Mouse (Mus musculus) liver, postnatal 0 days (tissue): ENCODE measurements around the gene Enpep. TPM values are rescaled to one million over a fixed set of nuclear protein-coding genes. Genes with fewer than 3 reads are reported as not detected.

ENCODE experiments used
- ATAC-seq: fragments of 200-750 bp; cut with Nextera tagmentation; 2 replicates; pipeline ENCODE4 v1.8.0; 2017; ENCODE audit warnings: mild to moderate bottlenecking, moderate library complexity
- DNase-seq: peaks from one replicate; pipeline ENCODE4 v3.0.0-alpha.2; 2016
- H3K27ac ChIP-seq: fragments of 300-500 bp; sonication (generic); 2 replicates; pipeline ENCODE4 v1.5.1; 2014; ENCODE audit warnings: antibody characterized with exemption, moderate library complexity, mild to moderate bottlenecking, low read depth
- H3K27me3 ChIP-seq: fragments of 300-500 bp; sonication (generic); 2 replicates; pipeline ENCODE4 v1.6.1; 2014; ENCODE audit warnings: low read length, control low read depth, mixed read lengths; ENCODE audit not compliant: insufficient read depth
- H3K36me3 ChIP-seq: fragments of 300-500 bp; sonication (generic); replicated peaks from 2 replicates; pipeline ENCODE4 v1.6.1; 2014; ENCODE audit warnings: mild to moderate bottlenecking, control low read depth, low read length, moderate library complexity, mixed read lengths; ENCODE audit not compliant: insufficient read depth
- H3K4me1 ChIP-seq: fragments of 300-500 bp; sonication (generic); 2 replicates; pipeline ENCODE4 v1.6.1; 2014; ENCODE audit warnings: antibody characterized with exemption, mild to moderate bottlenecking, control low read depth; ENCODE audit not compliant: insufficient read depth
- H3K4me2 ChIP-seq: fragments of 300-500 bp; sonication (generic); 2 replicates; pipeline ENCODE4 v1.6.1; 2014; ENCODE audit warnings: low read depth, mild to moderate bottlenecking, low read length, moderate library complexity, mixed read lengths
- H3K4me3 ChIP-seq: fragments of 300-500 bp; sonication (generic); 2 replicates; pipeline ENCODE4 v1.5.1; 2014; ENCODE audit warnings: low read depth, low read length
- H3K9ac ChIP-seq: fragments of 300-500 bp; sonication (generic); replicated peaks from 2 replicates; pipeline ENCODE4 v1.6.1; 2014; ENCODE audit warnings: mild to moderate bottlenecking, moderate library complexity
- H3K9me3 ChIP-seq: fragments of 300-500 bp; sonication (generic); 2 replicates; pipeline ENCODE4 v1.6.1; 2016; ENCODE audit warnings: mild to moderate bottlenecking, control low read depth, low read length, mixed read lengths
- CTCF ChIP-seq: sonication (generic); IDR thresholded peaks from 2 replicates; pipeline ENCODE4 v1.5.1; 2016; ENCODE audit warnings: antibody characterized with exemption, low read depth
- EP300 ChIP-seq: IDR thresholded peaks from 2 replicates; pipeline ENCODE4 v1.6.1; 2016; ENCODE audit warnings: antibody characterized with exemption, low read depth, mild to moderate bottlenecking
- WGBS: fragments of 180-500 bp; shearing (Covaris S2); extraction: QIAGEN DNeasy Blood & Tissue Kit; methylation state at CpG from one replicate; pipeline ENCODE4 v1.1.7; 2014; ENCODE audit not compliant: insufficient replicate concordance; 5-methylcytosine and 5-hydroxymethylcytosine counted together
- polyA plus RNA-seq: library from polyadenylated mRNA; unstranded; fragments of >200 nt; fragmentation: Nextera tagmentation; extraction: Ambion mirVana; gene quantifications from 2 replicates; pipeline ENCODE4 v1.2.1, GENCODE M21; 2015

The Enpep gene
- polyA plus RNA-seq, 1 experiment from 2014 or later: 8.6 TPM

DNA sequence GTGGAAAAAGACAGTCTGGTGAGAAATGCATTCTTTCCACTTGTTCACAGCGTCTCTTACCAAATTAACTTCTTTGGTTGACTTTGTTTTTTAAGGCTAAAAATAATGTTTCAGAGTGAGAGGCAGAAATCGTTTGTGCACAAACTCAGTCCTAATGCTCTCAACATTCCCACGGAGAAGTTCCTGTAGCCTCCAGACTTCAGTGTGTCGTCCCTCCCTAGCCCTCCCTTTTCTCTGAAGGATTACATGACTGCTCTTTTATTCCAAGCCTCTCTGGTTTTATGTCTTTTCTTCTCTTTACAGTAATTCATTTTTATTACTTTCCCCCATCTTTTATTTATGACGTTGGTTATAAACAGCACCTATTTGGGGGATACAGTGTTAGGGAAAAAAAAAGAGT, 22.6 kb downstream of the Enpep start:
- no peak for ATAC-seq
- WGBS: 69% methylated on average over 5 of the region's 5 CpGs

DNA sequence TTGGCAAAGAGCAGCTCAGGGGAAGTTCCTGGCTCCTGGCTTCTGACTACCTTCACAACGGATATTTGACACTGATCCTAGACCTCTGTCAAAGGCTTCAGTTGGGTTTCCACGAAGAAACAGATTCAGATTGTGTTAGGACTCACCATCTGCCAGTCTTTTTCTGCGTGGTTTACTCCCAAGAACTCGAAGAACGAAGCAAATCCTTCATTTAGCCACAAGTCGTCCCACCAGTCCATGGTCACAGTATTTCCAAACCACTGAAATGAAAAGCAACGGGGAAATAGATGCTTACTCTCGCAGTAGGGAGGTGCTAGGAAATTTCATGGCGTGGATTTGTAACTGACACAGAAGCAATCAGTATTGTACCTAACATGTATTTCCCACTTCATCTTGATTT, 23.6 kb downstream of the Enpep start:
- no peaks in the 10 kb centered on the region for H3K9me3 ChIP-seq
- no peak; the same call in 1 of the 2 replicates for TF ChIP-seq CTCF
- TF ChIP-seq EP300: no peak
- H3K9ac ChIP-seq: no peak overlapping the region
- 53% methylated on average over 9 of the region's 9 CpGs for WGBS
- H3K4me1 ChIP-seq: no peaks in the 10 kb centered on the region
- DNase-seq (no peak), ATAC-seq (no peak)
- no peak overlapping the region for H3K4me3 ChIP-seq
- no peaks in the 10 kb centered on the region for H3K27me3 ChIP-seq
- H3K4me2 ChIP-seq: no peak overlapping the region
- H3K36me3 ChIP-seq: no peaks in the 10 kb centered on the region
- no peak overlapping the region for H3K27ac ChIP-seq

More for the DNA sequence above, 22.6 kb downstream of the Enpep start:
- no peaks in the 10 kb centered on the region for H3K9me3 ChIP-seq
- H3K9ac ChIP-seq: no peak overlapping the region
- no peak for TF ChIP-seq EP300
- no peak for TF ChIP-seq CTCF
- H3K4me1 ChIP-seq: no peaks in the 10 kb centered on the region
- H3K27me3 ChIP-seq: no peaks in the 10 kb centered on the region
- no peak overlapping the region for H3K27ac ChIP-seq
- no peak overlapping the region for H3K4me2 ChIP-seq
- H3K4me3 ChIP-seq: no peak overlapping the region
- no peak for DNase-seq
- no peaks in the 10 kb centered on the region for H3K36me3 ChIP-seq

DNA sequence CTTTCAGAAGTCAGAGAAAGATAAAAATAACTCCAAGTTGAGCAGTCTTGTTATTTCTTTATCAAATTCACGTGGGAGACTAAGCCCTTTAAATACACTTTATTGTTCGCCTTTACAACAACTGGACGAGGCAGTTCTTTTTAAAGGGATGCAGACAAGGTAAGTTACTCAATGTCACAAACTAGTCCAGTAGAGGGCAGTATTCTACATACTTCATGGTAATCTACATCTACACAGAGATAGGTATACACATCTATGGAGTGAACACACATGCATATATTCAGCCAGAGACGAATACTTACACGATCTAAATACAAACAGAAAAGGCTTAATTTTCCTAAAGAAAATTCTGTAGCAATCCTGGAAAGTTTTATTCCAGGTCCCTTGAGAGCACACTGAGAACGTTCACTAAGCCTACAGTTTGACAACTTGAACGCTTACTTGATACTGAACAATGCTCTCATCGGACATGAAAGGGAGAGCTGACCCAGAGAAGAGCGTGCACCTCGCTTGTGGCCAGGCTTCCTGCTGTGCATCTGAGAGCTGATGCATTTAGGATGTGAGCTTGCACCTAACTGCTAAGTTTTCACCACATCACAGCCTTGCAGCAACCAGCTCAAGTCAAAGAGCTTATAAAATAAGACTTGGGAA, 24.3 kb downstream of the Enpep start:
- DNase-seq: no peak
- no peak overlapping the region for H3K4me3 ChIP-seq

DNA sequence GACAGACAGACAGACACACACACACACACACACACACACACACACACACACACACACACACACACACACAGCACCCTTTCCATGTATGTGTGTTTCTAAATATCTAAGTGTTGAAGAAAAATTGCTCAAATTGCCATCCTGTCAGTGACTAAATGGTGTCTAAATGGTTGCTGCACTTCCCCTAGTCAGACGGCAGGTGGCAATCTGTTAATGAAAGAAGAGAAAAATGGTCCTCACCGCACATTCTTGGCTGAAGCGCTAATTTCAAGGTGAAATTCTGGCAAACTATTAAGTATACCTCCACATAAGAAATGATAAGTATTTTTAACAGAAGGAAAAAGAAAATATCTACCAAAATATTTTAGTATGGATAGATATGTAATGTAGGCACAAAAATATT, 28.6 kb downstream of the Enpep start:
- DNase-seq (no peak), ATAC-seq (no peak)
- TF ChIP-seq EP300: no peak
- TF ChIP-seq CTCF: peak; percentile 80
- Histone ChIP-seq H3K27me3 (no peaks in the 10 kb centered on the region), H3K9ac (no peak overlapping the region), H3K27ac (no peak overlapping the region), H3K36me3 (no peaks in the 10 kb centered on the region), H3K4me3 (no peak overlapping the region), H3K4me1 (no peaks in the 10 kb centered on the region), H3K4me2 (no peak overlapping the region), H3K9me3 (no peaks in the 10 kb centered on the region)
- 10% methylated on average over 3 of the region's 3 CpGs for WGBS

More for the DNA sequence above, 24.3 kb downstream of the Enpep start:
- 30% methylated on average over 10 of the region's 10 CpGs for WGBS
- Histone ChIP-seq H3K27ac (no peak overlapping the region), H3K27me3 (no peaks in the 10 kb centered on the region), H3K9me3 (no peaks in the 10 kb centered on the region), H3K36me3 (no peaks in the 10 kb centered on the region), H3K9ac (no peak overlapping the region), H3K4me2 (no peak overlapping the region), H3K4me1 (no peaks in the 10 kb centered on the region)
- TF ChIP-seq CTCF (peak; percentile 66), EP300 (no peak)
- ATAC-seq: no peak

DNA sequence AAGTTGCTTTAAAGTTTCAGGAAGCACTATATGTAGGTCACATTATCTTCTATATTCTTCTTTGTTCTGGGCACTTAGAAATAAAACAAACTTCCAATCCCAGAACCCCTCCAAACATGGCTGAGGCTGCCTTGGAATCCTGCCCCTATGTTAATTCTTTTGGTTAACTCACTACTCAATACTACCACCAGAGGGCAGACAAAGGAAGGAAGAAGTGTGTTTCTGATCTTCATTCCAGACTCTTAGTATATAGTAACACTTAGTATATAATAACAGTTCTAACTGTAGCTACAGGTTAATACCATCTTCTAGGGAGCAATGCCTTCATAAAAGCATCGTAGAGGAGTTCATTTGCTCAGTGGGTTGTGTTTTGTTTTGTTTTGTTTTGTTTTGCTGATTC, 32.6 kb downstream of the Enpep start:
- ATAC-seq (no peak), DNase-seq (no peak)
- 63% methylated on average over 1 of the region's 1 CpGs for WGBS
- no peaks in the 10 kb centered on the region for H3K36me3 ChIP-seq
- H3K4me2 ChIP-seq: no peak overlapping the region
- H3K9ac ChIP-seq: no peak overlapping the region
- TF ChIP-seq CTCF (peak; percentile 75), EP300 (no peak)
- H3K9me3 ChIP-seq: no peaks in the 10 kb centered on the region
- H3K27ac ChIP-seq: no peak overlapping the region
- no peaks in the 10 kb centered on the region for H3K27me3 ChIP-seq
- no peaks in the 10 kb centered on the region for H3K4me1 ChIP-seq
- no peak overlapping the region for H3K4me3 ChIP-seq

DNA sequence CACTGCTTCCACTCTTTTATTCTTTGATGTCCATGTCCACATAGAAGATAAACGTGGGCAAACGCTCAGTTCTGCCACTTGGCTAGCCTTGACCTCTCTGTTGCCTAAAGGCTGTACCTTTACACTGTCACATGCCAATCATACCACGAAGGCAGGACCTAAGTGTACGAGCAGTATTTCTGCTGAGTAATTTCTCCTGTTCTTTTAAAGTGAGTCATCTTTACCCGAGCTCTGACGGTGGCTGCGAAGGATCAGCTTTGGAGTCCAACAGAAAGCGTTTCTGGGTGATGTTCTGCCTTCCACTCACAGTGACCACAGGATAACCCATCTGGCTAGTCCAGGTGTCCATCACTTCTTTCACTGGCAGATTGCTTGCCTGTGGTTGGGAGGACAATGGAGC, 33.9 kb downstream of the Enpep start:
- H3K4me2 ChIP-seq: no peak overlapping the region
- no peak overlapping the region for H3K27ac ChIP-seq
- TF ChIP-seq CTCF: no peak
- no peak for TF ChIP-seq EP300
- H3K36me3 ChIP-seq: no peaks in the 10 kb centered on the region
- WGBS: 64% methylated on average over 8 of the region's 8 CpGs
- H3K9me3 ChIP-seq: no peaks in the 10 kb centered on the region
- ATAC-seq (no peak), DNase-seq (no peak)
- H3K9ac ChIP-seq: no peak overlapping the region
- H3K4me3 ChIP-seq: no peak overlapping the region
- H3K27me3 ChIP-seq: no peaks in the 10 kb centered on the region
- no peaks in the 10 kb centered on the region for H3K4me1 ChIP-seq

DNA sequence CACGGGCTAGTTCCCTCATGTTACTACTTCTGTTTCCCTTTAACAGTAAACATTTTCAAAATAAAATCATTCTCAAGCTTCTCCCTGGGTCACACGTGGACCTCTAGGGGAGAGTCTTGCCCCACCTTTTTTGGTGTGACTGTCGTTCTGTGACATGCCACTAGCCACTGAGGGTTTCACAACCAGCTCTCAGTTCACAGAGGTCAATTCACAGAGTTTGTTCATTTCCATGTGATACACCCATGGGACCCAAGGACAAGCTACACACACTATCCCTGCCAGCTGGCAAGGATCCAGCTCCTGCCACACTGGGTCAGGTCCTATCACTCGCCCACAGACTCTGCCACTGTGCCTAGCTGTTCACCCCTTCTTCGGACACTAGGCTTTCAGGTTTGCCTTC, 35.5 kb downstream of the Enpep start:
- peak; percentile 87 for DNase-seq
- H3K4me3 ChIP-seq: no peak overlapping the region
- H3K4me1 ChIP-seq: no peaks in the 10 kb centered on the region
- TF ChIP-seq CTCF: no peak
- peak; percentile 26; the same call in 1 of the 2 replicates for TF ChIP-seq EP300
- no peaks in the 10 kb centered on the region for H3K36me3 ChIP-seq
- H3K9ac ChIP-seq: no peak overlapping the region
- H3K9me3 ChIP-seq: no peaks in the 10 kb centered on the region
- peak overlapping the region; percentile 57; the same call in 1 of the 2 replicates for H3K27ac ChIP-seq
- peak; percentile 97 for ATAC-seq
- WGBS: 29% methylated on average over 5 of the region's 5 CpGs
- no peaks in the 10 kb centered on the region for H3K27me3 ChIP-seq
- no peak overlapping the region for H3K4me2 ChIP-seq
